Mouse (Mus musculus): ENCODE data around the gene Ncln. TPM values are rescaled to one million over a fixed set of nuclear protein-coding genes. Genes with fewer than 3 reads are reported as not detected.

Ncln gene
- 36.0 and 36.4 TPM in 2 replicates for polyA plus RNA-seq (2015; fragmentation: Nextera tagmentation; extraction: Ambion mirVana)

DNA sequence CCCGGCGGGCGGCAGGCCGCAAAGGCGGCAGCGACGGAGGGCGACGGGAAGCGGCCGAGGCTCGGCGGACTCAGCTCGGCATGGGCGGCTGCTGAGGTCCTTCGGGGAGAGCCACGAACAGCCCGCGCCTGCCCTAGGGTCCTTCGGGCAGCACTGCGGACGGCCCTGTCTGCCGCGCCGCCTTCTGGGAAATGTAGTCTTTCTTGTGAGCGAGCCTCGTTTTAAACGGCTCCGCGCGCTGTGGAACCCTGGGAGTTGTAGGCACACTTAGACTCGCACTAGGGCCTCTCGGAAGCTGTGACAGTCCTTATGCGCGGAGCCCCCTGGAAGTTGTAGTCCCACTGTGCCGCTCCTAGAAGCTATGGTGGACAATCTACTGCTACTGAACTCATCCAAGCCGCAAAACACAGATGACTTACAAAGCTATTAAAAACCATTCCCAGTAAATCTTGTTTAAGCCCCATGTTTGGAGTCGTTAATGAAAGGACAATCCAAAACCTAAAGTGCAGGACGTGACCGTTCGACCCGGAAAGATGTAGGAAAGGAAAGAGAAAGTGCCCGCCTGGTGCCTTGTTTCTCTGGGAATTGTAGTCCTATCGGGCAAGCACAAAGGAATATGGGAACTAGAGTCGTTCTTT, at the start of gene Ncln:
Ncln (minus strand) TSS at position 129 of the 638 bp plus-strand sequence.

DNA sequence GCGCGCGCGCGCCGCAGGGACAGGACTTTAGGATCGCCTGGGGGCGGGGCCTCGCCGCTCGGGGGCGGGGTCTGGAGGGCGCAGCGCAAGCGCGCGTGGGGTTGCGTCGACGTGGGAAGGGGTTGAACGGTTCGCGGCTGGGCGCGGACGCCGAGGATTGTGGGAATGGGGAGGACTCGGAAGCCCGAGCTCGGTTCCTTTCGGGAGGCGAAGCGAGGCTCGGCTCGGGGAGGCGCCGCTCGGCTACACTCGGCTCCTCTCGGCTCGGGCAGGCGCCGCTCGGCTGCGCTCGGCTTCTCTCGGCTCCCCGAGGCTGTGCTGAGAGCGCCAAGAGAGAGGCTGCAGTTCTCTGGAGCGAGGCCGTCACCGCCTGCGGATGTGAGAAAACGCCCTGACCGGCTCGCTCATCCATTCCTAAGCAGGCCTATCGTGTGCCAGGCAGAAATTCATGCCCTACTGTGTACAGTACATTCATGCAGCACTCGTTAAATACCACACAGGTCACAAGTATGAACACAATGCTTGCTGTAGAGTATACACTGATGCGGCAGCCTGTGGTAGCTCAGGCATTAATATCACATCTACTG, 49.1 kb upstream of the Ncln start, which contains the start of gene Gna11:
Gna11 (minus strand) TSS at position 30 of the 587 bp plus-strand sequence.

DNA sequence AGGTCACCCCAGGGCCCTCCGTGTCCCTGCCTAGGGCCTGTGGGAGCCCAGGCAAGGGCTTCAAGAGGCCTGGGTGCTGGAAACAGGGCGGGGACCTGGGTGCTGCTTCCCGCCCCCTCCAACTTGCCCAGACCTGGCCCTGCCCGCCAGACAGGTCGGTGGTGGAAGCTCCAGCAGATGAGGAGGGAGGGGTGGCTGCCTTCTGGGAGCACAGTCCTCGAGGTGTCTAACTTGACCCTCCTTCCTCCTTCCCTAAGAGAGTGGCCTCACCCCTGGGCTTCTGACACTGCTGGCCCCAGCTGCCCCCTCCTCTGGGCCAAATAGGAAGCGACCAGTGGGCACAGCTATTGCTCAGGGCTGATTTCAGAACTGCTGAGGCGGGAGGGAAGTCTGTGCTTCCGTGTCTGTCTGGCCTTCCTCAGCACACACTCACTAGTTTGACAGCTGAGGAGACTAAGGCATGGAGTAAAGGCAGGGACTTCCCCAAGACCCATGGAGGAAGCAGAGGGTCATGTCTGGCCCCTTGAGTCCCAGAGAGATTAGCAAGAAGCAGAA, 27.9 kb upstream of the Ncln start, which contains the start of gene Gna15:
Gna15 (minus strand) TSS at position 175 of the 555 bp plus-strand sequence.

DNA sequence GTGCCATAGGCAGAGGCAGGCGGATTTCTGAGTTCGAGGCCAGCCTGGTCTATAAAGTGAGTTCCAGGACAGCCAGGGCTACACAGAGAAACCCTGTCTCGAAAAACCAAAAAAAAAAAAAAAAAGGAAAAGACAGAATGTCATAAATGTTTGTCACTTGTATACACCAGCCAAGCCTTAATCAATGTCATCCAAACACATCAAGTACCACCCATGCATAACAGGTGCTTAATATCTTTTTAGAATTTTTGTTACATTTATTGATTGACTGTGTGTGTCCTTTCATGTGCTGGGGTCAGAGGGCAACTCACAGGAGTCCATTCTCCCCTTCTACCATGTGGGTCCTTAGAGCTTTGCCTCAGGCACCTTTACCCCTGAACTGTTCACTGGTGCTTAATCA, 3.8 kb upstream of the Ncln start, which contains the start of gene S1pr4:
S1pr4 (minus strand) TSS at position 101 of the 400 bp plus-strand sequence.

DNA sequence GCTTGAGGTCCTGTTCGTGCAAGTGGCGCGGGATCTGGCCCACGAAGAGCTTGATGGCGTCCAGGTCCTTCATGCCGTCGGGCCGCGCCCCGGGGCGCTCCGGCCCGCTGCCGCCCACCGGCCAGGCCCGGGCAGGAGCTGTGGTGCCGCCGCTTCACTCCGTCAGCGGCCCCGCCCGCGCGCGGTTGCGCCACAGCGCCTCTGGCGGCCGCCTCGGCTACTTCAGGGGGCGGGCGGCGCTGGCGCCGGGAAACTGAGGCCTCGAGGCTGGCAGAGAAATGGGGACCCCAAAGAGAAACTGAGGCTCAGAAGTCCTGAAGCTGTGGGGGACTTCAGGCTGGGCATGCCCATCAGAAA, 13.7 kb downstream of the Ncln start, which contains the start of gene Celf5:
Celf5 (minus strand) TSS at position 177 of the 357 bp plus-strand sequence.

DNA sequence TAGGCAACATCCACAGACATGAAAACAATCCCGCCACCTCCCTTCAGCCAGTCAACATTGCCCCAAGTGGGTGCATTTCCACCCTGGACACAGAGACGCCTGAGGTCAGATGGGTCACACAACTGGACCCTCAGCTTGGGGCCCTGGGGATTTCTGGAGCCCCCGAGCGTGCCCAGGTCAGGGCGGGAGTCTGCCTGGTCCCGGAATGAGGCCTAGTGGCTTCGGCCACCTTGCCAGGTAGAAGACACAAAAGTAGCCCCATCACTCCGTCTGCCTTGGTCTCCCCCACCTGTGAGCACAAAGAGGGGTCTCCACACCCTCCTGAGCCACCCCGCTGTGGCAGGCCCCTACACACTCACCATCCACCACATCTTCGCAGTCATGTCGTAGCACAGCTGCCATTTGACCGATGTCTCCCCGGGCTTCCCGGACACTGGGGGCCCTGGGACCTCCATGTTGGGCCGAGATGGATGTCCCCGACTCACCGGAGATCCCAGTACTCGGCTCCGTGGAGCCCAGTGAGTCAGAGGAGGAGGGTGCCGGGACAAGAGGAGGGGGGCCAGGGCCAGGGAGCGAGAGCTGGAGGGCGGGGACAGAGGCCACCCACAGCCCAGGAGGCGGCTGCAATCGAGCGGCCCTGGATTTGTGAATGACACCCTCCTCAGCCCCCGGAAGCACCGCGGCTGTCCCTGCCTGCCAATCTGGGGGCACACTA, 40.9 kb downstream of the Ncln start, which contains the start of gene Nfic:
Nfic (minus strand) TSS at position 455 of the 715 bp plus-strand sequence.

Small RNAs within 50 kb of the gene (microRNA-seq; reads per million reads assigned to microRNA genes)
- gene Gm25595, result 0 to 0.10 reads per million in 2 experiments

Other genes starting within 250 kb of the Ncln start
- gene Matk, start 243.5 kb downstream of the Ncln start, polyA plus RNA-seq (2015; fragmentation: Nextera tagmentation; extraction: Ambion mirVana), result 0.65 and 0.90 TPM in 2 replicates
- gene Mrpl54, start 229.5 kb downstream of the Ncln start, polyA plus RNA-seq (2015; fragmentation: Nextera tagmentation; extraction: Ambion mirVana), result 201 and 207 TPM in 2 replicates
- 50.7 and 53.6 TPM in 2 replicates for gene Apba3, start 229.4 kb downstream of the Ncln start, polyA plus RNA-seq (2015; fragmentation: Nextera tagmentation; extraction: Ambion mirVana)
- 0.47 and 0.58 TPM in 2 replicates for gene Tjp3, start 204.8 kb downstream of the Ncln start, polyA plus RNA-seq (2015; fragmentation: Nextera tagmentation; extraction: Ambion mirVana)
- 15.1 and 16.0 TPM in 2 replicates for gene Pip5k1c, start 203.4 kb downstream of the Ncln start, polyA plus RNA-seq (2015; fragmentation: Nextera tagmentation; extraction: Ambion mirVana)
- gene Cactin, start 175.3 kb downstream of the Ncln start, polyA plus RNA-seq (2015; fragmentation: Nextera tagmentation; extraction: Ambion mirVana), result 11.0 and 15.5 TPM in 2 replicates
- 7.3 and 7.8 TPM in 2 replicates for gene Tbxa2r, start 167.7 kb downstream of the Ncln start, polyA plus RNA-seq (2015; fragmentation: Nextera tagmentation; extraction: Ambion mirVana)
- 0.11 and 0.13 TPM in 2 replicates for gene Gipc3, start 153.1 kb downstream of the Ncln start, polyA plus RNA-seq (2015; fragmentation: Nextera tagmentation; extraction: Ambion mirVana)
- 38.4 and 47.5 TPM in 2 replicates for gene Hmg20b, start 145.9 kb downstream of the Ncln start, polyA plus RNA-seq (2015; fragmentation: Nextera tagmentation; extraction: Ambion mirVana)
- gene Mfsd12, start 138.9 kb downstream of the Ncln start, polyA plus RNA-seq (2015; fragmentation: Nextera tagmentation; extraction: Ambion mirVana), result 5.9 and 8.0 TPM in 2 replicates
- gene 4930404N11Rik, start 130.6 kb downstream of the Ncln start, polyA plus RNA-seq (2015; fragmentation: Nextera tagmentation; extraction: Ambion mirVana), result 0.27 and 0.37 TPM in 2 replicates
- 35.3 and 36.5 TPM in 2 replicates for gene Fzr1, start 117.9 kb downstream of the Ncln start, polyA plus RNA-seq (2015; fragmentation: Nextera tagmentation; extraction: Ambion mirVana)
- 70.2 and 72.8 TPM in 2 replicates for gene Dohh, start 112.0 kb downstream of the Ncln start, polyA plus RNA-seq (2015; fragmentation: Nextera tagmentation; extraction: Ambion mirVana)
- 1.2 and 1.4 TPM in 2 replicates for gene Gm48551, start 111.9 kb downstream of the Ncln start, polyA plus RNA-seq (2015; fragmentation: Nextera tagmentation; extraction: Ambion mirVana)
- gene Gm48552, start 107.4 kb downstream of the Ncln start, polyA plus RNA-seq (2015; fragmentation: Nextera tagmentation; extraction: Ambion mirVana), result 0.24 TPM in 2 replicates
- 1.0 and 1.6 TPM in 2 replicates for gene Smim24, start 103.3 kb downstream of the Ncln start, polyA plus RNA-seq (2015; fragmentation: Nextera tagmentation; extraction: Ambion mirVana)
- 130 and 133 TPM in 2 replicates for gene Nfic, start 40.8 kb downstream of the Ncln start, polyA plus RNA-seq (2015; fragmentation: Nextera tagmentation; extraction: Ambion mirVana)
- gene Celf5, start 13.7 kb downstream of the Ncln start, polyA plus RNA-seq (2015; fragmentation: Nextera tagmentation; extraction: Ambion mirVana), result 0.09 TPM in 1 of 2 replicates, not detected in the other
- gene S1pr4, start 3.7 kb upstream of the Ncln start, polyA plus RNA-seq (2015; fragmentation: Nextera tagmentation; extraction: Ambion mirVana), result 0.66 and 0.81 TPM in 2 replicates
- 1.3 and 2.6 TPM in 2 replicates for gene Gna15, start 27.8 kb upstream of the Ncln start, polyA plus RNA-seq (2015; fragmentation: Nextera tagmentation; extraction: Ambion mirVana)
- gene Gna11, start 48.8 kb upstream of the Ncln start, polyA plus RNA-seq (2015; fragmentation: Nextera tagmentation; extraction: Ambion mirVana), result 44.8 and 48.0 TPM in 2 replicates
- gene Aes, start 63.1 kb upstream of the Ncln start, polyA plus RNA-seq (2015; fragmentation: Nextera tagmentation; extraction: Ambion mirVana), result 684 and 719 TPM in 2 replicates
- gene Tle2, start 78.2 kb upstream of the Ncln start, polyA plus RNA-seq (2015; fragmentation: Nextera tagmentation; extraction: Ambion mirVana), result 7.1 and 9.1 TPM in 2 replicates
- 7.7 and 8.7 TPM in 2 replicates for gene Tle6, start 104.7 kb upstream of the Ncln start, polyA plus RNA-seq (2015; fragmentation: Nextera tagmentation; extraction: Ambion mirVana)
- gene BC025920, start 109.9 kb upstream of the Ncln start, polyA plus RNA-seq (2015; fragmentation: Nextera tagmentation; extraction: Ambion mirVana), result 0.55 and 0.58 TPM in 2 replicates
- 12.5 and 14.1 TPM in 2 replicates for gene Sirt6, start 131.4 kb upstream of the Ncln start, polyA plus RNA-seq (2015; fragmentation: Nextera tagmentation; extraction: Ambion mirVana)
- 8.3 and 9.4 TPM in 2 replicates for gene Ankrd24, start 132.1 kb upstream of the Ncln start, polyA plus RNA-seq (2015; fragmentation: Nextera tagmentation; extraction: Ambion mirVana)
- gene Gm10778, start 152.7 kb upstream of the Ncln start, polyA plus RNA-seq (2015; fragmentation: Nextera tagmentation; extraction: Ambion mirVana), result 1.4 and 2.2 TPM in 2 replicates
- 6.3 and 7.0 TPM in 2 replicates for gene Zfp433, start 208.4 kb upstream of the Ncln start, polyA plus RNA-seq (2015; fragmentation: Nextera tagmentation; extraction: Ambion mirVana)